Mouse (Mus musculus) bone marrow macrophage, adult 2 months (primary cell): Measurements from ENCODE around the gene Ildr1.

Experiments
- CTCF ChIP-seq: IDR thresholded peaks from 2 replicates; pipeline ENCODE4 v1.5.1; 2012; ENCODE audit warnings: low read depth, mild to moderate bottlenecking, low read length, moderate library complexity
- POLR2A ChIP-seq: IDR thresholded peaks from 2 replicates; pipeline ENCODE4 v1.6.1; 2012; ENCODE audit warnings: mild to moderate bottlenecking, low read depth, low read length, borderline replicate concordance

DNA sequence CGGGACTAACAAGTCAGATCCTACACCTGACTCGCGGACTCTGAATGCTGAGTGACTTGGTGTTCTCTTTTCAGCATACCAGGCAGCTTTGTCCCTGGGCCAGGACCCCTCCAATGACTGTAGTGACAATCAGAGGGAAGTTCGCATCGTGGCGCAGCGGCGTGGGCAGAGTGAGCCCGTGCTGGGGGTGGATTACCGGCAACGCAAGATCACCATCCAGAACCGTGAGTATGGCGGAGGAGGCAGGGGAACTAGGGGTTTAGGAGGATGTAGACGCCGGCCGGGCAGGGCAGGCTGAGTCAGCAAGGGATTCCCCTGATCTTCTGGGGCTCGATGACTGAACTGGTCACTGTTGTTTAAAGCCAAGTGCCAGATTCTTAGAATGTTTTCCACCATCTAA lies 15.6 kb downstream of the Ildr1 start:
- TF ChIP-seq CTCF, result no peak
- no peak for TF ChIP-seq POLR2A
